Mouse (Mus musculus) testis, postnatal 14 days (tissue): ENCODE data around the gene Hectd3.

Experiments used
- DNase-seq: peaks from one replicate; pipeline ENCODE4 v3.0.0; 2021; ENCODE audit warnings: low spot score

Gene Hectd3

GRCm38 (mm10) chr4:117017738-117018137 is 22.6 kb downstream of the Hectd3 start:
- DNase-seq, result no peak

DNA sequence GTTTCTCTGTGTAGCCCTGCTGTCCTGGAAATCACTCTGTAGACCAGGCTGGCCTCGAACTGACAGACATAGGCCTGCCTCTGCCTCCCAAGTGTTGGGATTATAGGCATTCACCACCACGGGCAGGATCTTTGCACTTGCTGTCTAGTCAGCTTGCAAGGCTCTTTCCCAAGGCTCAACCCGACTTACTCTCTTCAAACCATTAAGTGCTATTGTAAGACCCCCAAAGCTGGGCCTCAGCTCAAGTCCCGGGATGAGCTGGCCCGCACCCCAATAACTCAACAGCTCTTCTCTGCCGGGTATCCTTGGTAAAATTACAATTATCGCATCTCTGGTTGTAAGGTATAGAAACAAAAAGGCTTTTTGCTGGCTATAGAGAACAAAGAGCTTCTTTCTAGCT is 23.2 kb downstream of the Hectd3 start:
- no peak for DNase-seq

- peak; percentile 93 for DNase-seq
Measured at GRCm38 (mm10) chr4:117019206-117020134, 24.4 kb downstream of the Hectd3 start, which contains the start of gene Eif2b3. Eif2b3 (plus strand) TSS chr4:117019402.

GRCm38 (mm10) chr4:117023469-117023868 is 28.4 kb downstream of the Hectd3 start:
- DNase-seq, result no peak

- no peak for DNase-seq
Measured at GRCm38 (mm10) chr4:117031105-117031504, 36.0 kb downstream of the Hectd3 start.

- DNase-seq, result no peak
Measured at GRCm38 (mm10) chr4:117039925-117040687, 45.0 kb downstream of the Hectd3 start.

DNA sequence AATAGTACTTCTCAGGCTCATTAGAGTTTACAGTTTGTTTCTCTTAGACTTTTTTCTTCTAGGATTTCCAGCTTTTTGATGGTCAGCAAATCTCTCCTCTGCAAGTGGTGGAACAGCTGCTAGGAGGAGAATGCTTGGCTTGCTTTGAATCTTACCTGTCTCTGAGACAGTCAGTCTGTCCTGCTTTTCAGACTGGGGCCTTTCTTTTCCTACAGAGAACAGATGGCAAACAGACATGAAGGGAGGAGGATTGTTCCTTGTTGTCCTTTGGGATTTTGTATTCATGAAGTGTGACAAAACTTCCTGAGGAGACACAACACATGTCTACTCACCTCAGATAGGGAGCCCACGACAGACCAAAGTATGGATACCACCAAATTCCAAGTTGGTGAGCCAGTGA is 45.7 kb downstream of the Hectd3 start:
- DNase-seq, result no peak

DNA sequence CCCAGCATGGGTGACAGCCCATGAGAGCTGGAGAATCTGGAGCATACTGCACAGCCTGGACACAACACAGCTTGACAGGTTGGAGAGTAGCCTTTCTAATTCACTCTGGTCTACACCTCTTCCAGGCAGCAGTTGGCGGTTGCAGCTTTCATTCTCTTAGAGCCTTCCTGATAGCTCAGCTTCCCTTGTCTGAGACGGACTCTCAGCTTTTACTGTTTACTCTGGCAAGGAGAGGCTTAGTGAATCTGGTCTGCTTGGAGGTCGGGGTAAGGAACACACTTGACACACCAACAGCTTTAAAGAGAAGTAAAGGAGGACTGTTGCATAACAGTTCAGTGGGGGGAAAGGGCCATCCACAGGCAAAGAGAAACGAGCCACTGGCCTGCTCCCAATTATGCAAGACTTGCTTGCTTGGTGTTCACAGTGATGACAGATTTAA is 46.2 kb downstream of the Hectd3 start:
- DNase-seq, result no peak

DNA sequence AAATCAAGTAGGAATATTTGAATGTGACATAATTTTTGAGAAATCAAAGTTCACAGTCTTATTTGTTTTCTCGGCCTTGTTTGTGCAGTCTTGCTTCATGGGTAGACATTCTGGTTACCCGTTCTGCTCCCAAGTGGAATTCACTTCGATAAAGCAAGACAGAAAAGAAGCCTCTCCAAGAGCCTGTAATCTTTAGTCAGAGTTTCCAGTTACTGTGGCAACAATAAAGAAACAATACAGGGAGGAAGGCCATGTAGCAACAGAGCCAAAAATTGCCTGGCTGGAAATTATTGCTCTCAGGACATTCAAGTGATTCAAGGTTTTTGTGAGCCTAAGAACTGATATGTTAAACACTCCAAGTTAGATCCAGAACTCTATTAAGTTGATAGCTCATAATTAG is 53.7 kb downstream of the Hectd3 start:
- DNase-seq, result peak; percentile 46

- DNase-seq, result no peak
Measured at GRCm38 (mm10) chr4:117049485-117049884, 54.4 kb downstream of the Hectd3 start.

DNA sequence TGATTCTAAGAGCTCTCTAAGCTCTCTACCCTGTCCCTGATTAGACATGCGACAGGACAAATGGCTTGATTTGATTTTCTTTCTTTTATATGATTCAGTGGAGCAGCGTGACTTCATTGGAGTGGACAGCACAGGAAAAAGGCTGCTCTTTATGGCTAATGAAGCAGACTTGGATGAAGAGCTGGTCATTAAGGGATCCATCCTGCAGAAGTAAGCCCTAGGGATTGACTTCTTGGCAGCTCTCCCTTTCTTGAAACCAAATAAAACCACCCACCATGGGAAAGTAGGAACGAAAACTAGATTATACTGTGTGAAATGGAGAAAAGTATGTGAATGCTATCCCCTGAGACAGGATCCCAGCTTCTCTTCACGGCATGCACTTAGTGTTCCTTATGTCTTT is 57.5 kb downstream of the Hectd3 start:
- peak; percentile 37 for DNase-seq

GRCm38 (mm10) chr4:117053956-117054355 is 58.8 kb downstream of the Hectd3 start:
- DNase-seq, result no peak
